Mouse (Mus musculus) liver, embryonic 11.5 days (tissue): ENCODE measurements around the gene Irx6. TPM values are rescaled to one million over a fixed set of nuclear protein-coding genes. Genes with fewer than 3 reads are reported as not detected.
A peak's percentile ranks its signal among the peaks of the same experiment; 100 is the strongest.

Source experiments
- ATAC-seq: fragments of 200-750 bp; cut with Nextera tagmentation; replicated peaks from 2 replicates; pipeline ENCODE4 v1.8.0; 2017; ENCODE audit warnings: moderate number of reproducible peaks, mild to moderate bottlenecking, moderate TSS enrichment, moderate library complexity; ENCODE audit not compliant: low FRiP score
- DNase-seq: peaks from one replicate; pipeline ENCODE4 v3.0.0-alpha.2; 2017; ENCODE audit warnings: low spot score
- H3K27ac ChIP-seq: fragments of 300-500 bp; sonication (generic); 2 replicates; pipeline ENCODE4 v1.5.1; 2014; ENCODE audit warnings: mild to moderate bottlenecking, low read depth, low read length, control low read depth
- H3K27me3 ChIP-seq: fragments of 300-500 bp; sonication (generic); replicated peaks from 2 replicates; pipeline ENCODE4 v1.6.1; 2014; ENCODE audit warnings: low read length, mixed read lengths; ENCODE audit not compliant: control insufficient read depth, insufficient read depth
- H3K36me3 ChIP-seq: fragments of 300-500 bp; sonication (generic); 2 replicates; pipeline ENCODE4 v1.6.1; 2014; ENCODE audit warnings: mild to moderate bottlenecking, low read length, moderate library complexity, mixed read lengths; ENCODE audit not compliant: control insufficient read depth, insufficient read depth
- H3K4me1 ChIP-seq: fragments of 300-500 bp; sonication (generic); replicated peaks from 2 replicates; pipeline ENCODE4 v1.6.1; 2014; ENCODE audit warnings: low read length, mixed read lengths; ENCODE audit not compliant: control insufficient read depth, insufficient read depth
- H3K4me2 ChIP-seq: fragments of 300-500 bp; sonication (generic); 2 replicates; pipeline ENCODE4 v1.6.1; 2014; ENCODE audit warnings: mild to moderate bottlenecking, control low read depth, moderate library complexity
- H3K4me3 ChIP-seq: fragments of 300-500 bp; sonication (generic); 2 replicates; pipeline ENCODE4 v1.5.1; 2014; ENCODE audit warnings: low read depth, low read length, control low read depth
- H3K9ac ChIP-seq: fragments of 300-500 bp; sonication (generic); 2 replicates; pipeline ENCODE4 v1.6.1; 2014; ENCODE audit warnings: low read depth, low read length, control low read depth
- H3K9me3 ChIP-seq: fragments of 300-500 bp; sonication (generic); 2 replicates; pipeline ENCODE4 v1.6.1; 2016; ENCODE audit warnings: low read length, inconsistent platforms, mixed read lengths; ENCODE audit not compliant: control insufficient read depth
- WGBS: fragments of 180-500 bp; shearing (Covaris S2); extraction: QIAGEN DNeasy Blood & Tissue Kit; methylation state at CpG from one replicate; pipeline ENCODE4 v1.1.7; 2014; 5-methylcytosine and 5-hydroxymethylcytosine counted together
- polyA plus RNA-seq: library from polyadenylated mRNA; unstranded; fragments of >200 nt; fragmentation: Nextera tagmentation; extraction: Ambion mirVana; gene quantifications from 2 replicates; pipeline ENCODE4 v1.2.1, GENCODE M21; 2014

Gene Irx6
- 0.06 TPM in 1 of 2 replicates, not detected in the other for polyA plus RNA-seq

- no peak for DNase-seq
- ATAC-seq, result no peak
- H3K36me3 ChIP-seq, result no peaks in the 10 kb centered on the region
- peak within 1 kb of the TSS; percentile 41 for H3K4me3 ChIP-seq
- H3K4me1 ChIP-seq, result no peaks in the 10 kb centered on the region; the same call in 1 of the 2 replicates
- peak within 1 kb of the TSS; percentile 64 for H3K4me2 ChIP-seq
- H3K9me3 ChIP-seq, result no peaks in the 10 kb centered on the region
- H3K27me3 ChIP-seq, result peaks cover 74% of the 10 kb centered on the region
- WGBS, result 2% methylated on average over 59 of the region's 62 CpGs
- no peak within 1 kb of the TSS for H3K27ac ChIP-seq
- H3K9ac ChIP-seq, result no peak within 1 kb of the TSS
Observed at GRCm38 (mm10) chr8:92674244-92675128, at the start of gene Irx6. Gene Irx6 (plus strand): TSS chr8:92674288.

DNA sequence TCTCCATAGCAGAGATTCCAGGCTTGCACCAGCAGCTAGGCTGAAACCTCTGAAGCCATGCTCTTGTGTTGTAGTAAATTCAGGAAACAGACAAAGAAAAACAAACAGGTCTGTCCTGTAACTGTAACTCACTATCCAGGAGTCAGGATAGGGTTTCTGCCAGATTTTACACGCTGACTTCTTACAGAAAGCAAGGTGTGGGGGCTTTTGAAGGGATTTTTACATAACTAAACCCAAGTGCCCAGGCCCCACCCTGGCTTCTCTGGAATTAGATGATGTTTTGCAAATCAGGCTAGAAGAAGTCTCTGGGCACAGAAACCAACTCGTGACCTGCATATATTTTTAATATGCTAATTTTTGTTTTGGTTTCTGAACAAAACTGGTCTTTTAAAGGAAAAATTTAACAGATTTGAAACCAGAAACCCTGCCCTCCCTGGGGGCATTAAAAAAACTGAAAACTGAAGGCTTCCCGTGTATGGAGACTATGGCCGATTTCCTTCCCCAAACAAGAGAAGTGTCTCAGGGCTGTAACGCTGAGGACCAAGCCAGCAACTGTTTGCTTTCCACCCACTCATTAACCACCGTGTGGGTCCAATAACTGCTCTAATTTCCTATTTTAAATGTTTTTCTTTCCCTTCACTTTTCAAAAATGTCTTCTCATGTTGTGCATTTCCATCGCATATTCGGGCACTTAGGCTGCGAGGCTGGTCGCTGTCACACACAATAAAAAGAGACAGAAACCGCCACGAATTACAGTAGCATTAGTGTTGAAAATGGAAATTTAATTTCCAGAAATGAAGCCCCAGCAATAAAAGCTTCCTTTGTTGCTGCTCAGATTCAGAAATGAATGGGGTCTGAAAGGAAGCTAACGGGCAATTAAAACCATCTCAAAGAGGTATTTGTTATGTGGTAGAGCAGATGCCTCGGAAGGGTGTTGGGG, 45.1 kb upstream of the Irx6 start:
- Histone ChIP-seq H3K4me1 (no peaks in the 10 kb centered on the region), H3K9ac (no peak overlapping the region), H3K4me2 (no peak overlapping the region), H3K27ac (no peak overlapping the region), H3K4me3 (no peak overlapping the region), H3K36me3 (no peaks in the 10 kb centered on the region), H3K9me3 (no peaks in the 10 kb centered on the region), H3K27me3 (no peaks in the 10 kb centered on the region)
- no peak for DNase-seq
- no peak for ATAC-seq
- WGBS, result 72% methylated on average over 14 of the region's 14 CpGs

DNA sequence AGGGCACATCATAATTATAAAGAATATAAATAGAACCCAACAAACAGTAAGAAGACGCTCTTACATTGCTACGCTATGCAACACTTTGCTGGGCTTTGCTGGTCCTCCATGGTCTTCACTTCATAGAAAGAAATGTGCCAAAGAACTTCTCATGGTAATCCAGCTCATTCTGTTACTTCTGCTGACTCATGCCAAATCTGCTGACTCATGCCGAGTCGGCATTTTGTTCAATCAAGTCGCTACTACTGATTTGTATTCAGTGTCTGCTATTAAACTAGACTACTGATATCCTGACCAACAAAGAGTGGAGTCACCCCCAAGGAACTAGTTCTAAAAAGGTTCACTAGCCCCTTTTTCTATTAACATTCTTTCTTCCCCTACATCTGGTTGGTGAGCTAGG, 40.9 kb upstream of the Irx6 start:
- ATAC-seq, result no peak
- Histone ChIP-seq H3K4me2 (no peak overlapping the region), H3K27ac (no peak overlapping the region), H3K4me3 (no peak overlapping the region), H3K36me3 (no peaks in the 10 kb centered on the region), H3K27me3 (no peaks in the 10 kb centered on the region), H3K9me3 (no peaks in the 10 kb centered on the region), H3K4me1 (no peaks in the 10 kb centered on the region), H3K9ac (no peak overlapping the region)
- WGBS, result 90% methylated on average over 5 of the region's 5 CpGs
- no peak for DNase-seq

DNA sequence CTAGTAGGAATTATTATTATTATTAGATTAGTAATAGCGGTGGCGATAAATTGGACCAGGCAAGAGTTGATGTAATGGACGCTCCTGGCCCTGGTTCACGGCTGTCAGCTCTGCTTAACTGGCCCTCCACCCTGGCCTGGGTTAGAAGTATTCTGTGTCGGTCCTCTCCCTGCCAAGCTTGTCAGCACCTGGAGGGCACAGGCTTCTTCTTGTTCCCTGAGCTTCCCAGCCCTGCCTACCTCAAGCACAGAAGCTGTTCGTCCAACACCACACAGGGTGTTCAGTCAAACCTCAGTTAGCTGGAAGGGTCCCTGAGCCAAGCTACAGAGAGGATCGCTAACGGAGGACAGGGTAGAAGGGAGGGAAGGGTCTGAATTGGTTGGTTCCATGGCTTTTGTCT, 33.3 kb upstream of the Irx6 start:
- Histone ChIP-seq H3K27ac (no peak overlapping the region), H3K36me3 (no peaks in the 10 kb centered on the region), H3K4me1 (no peaks in the 10 kb centered on the region), H3K9ac (no peak overlapping the region), H3K9me3 (no peaks in the 10 kb centered on the region), H3K27me3 (no peaks in the 10 kb centered on the region), H3K4me3 (no peak overlapping the region), H3K4me2 (no peak overlapping the region)
- ATAC-seq (no peak), DNase-seq (no peak)
- 84% methylated on average over 8 of the region's 8 CpGs for WGBS

DNA sequence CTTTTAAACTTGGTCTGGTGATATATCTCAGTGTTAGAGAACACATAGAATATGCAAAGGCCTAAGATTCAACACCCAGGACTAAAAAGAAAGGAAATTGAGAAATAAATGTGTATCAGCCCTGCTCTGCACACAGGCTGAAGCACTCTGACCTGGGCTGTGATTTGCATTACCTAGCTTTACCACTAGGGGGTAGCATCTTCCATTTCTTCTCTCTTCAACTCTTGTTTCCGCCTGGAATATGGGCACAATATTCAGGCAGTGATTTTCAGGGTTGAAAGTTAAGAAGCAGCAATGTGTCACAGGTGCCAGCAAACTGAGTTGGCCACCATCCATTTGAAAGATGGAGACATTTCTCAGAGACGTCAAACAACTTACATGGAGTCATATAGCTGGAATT, 27.5 kb upstream of the Irx6 start:
- no peaks in the 10 kb centered on the region for H3K27me3 ChIP-seq
- H3K9ac ChIP-seq, result no peak overlapping the region
- ATAC-seq, result no peak
- no peak for DNase-seq
- no peak overlapping the region for H3K4me3 ChIP-seq
- WGBS, result 53% methylated on average over 2 of the region's 2 CpGs
- no peak overlapping the region for H3K4me2 ChIP-seq
- H3K4me1 ChIP-seq, result no peaks in the 10 kb centered on the region
- H3K9me3 ChIP-seq, result no peaks in the 10 kb centered on the region
- no peaks in the 10 kb centered on the region for H3K36me3 ChIP-seq
- no peak overlapping the region for H3K27ac ChIP-seq

DNA sequence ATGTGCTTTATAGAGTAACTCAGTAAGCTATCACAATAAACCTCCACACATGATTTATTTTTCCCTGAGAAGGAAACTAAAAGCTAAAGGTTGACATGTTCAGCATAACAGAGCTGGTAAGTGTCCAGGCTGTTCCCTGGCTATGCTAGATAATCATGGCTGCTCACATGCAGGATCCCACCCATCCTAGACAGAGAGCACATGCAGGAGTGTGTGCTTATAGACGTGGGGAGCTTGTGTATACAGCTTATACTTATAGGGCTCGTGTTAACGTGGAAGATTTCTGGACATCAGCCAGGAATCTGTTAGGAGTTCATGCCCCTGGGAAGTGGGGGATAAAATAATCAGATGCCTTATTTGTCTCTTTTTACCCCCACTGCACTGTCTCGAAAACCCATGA, 9.9 kb upstream of the Irx6 start:
- Histone ChIP-seq H3K4me3 (no peak overlapping the region), H3K27ac (no peak overlapping the region), H3K9me3 (no peaks in the 10 kb centered on the region), H3K4me2 (no peak overlapping the region), H3K36me3 (no peaks in the 10 kb centered on the region), H3K4me1 (no peaks in the 10 kb centered on the region), H3K9ac (no peak overlapping the region), H3K27me3 (no peaks in the 10 kb centered on the region)
- WGBS, result 64% methylated on average over 4 of the region's 4 CpGs
- no peak for DNase-seq
- ATAC-seq, result no peak

- H3K4me2 ChIP-seq, result no peak overlapping the region
- H3K4me3 ChIP-seq, result no peak overlapping the region
- no peak overlapping the region for H3K9ac ChIP-seq
- 72% methylated on average over 11 of the region's 11 CpGs for WGBS
- no peaks in the 10 kb centered on the region for H3K36me3 ChIP-seq
- H3K27me3 ChIP-seq, result peaks cover 33% of the 10 kb centered on the region
- no peaks in the 10 kb centered on the region; the same call in 1 of the 2 replicates for H3K4me1 ChIP-seq
- no peaks in the 10 kb centered on the region for H3K9me3 ChIP-seq
- DNase-seq (no peak), ATAC-seq (no peak)
- no peak overlapping the region for H3K27ac ChIP-seq
Observed at GRCm38 (mm10) chr8:92670236-92670635, 3.9 kb upstream of the Irx6 start.

GRCm38 (mm10) chr8:92670656-92671195, 3.4 kb upstream of the Irx6 start:
- no peak for ATAC-seq
- WGBS, result 67% methylated on average over 12 of the region's 12 CpGs
- Histone ChIP-seq H3K9me3 (no peaks in the 10 kb centered on the region), H3K27ac (no peak overlapping the region), H3K9ac (no peak overlapping the region), H3K4me2 (no peak overlapping the region), H3K4me3 (no peak overlapping the region), H3K36me3 (no peaks in the 10 kb centered on the region), H3K27me3 (peaks cover 38% of the 10 kb centered on the region), H3K4me1 (no peaks in the 10 kb centered on the region; the same call in 1 of the 2 replicates)
- DNase-seq, result no peak
